Mouse (Mus musculus): ENCODE measurements around the gene Casq2.

GRCm38 (mm10) chr3:102096976-102097375 is 10.8 kb downstream of the Casq2 start:
- TF ChIP-seq CTCF (IDR thresholded peaks at IDR 0.05; ENCODE audit: low read depth, low read length) (no peak), GATA2 (IDR thresholded peaks at IDR 0.05; ENCODE audit: borderline replicate concordance, low read depth, low read length) (no peak), GATA1 (IDR thresholded peaks at IDR 0.05; ENCODE audit: borderline replicate concordance, low read length) (no peak), TAL1 (conservative IDR thresholded peaks at IDR 0.05; ENCODE audit: low read depth, low read length) (no peak), POLR2AphosphoS5 (IDR thresholded peaks at IDR 0.05; ENCODE audit: insufficient replicate concordance, low read depth, low read length) (no peak)
